Mouse (Mus musculus) bone marrow macrophage, adult 2 months (primary cell): ENCODE results near the gene 1600012H06Rik.

Experiments used
- CTCF ChIP-seq: IDR thresholded peaks from 2 replicates; pipeline ENCODE4 v1.5.1; 2012; ENCODE audit warnings: low read depth, mild to moderate bottlenecking, low read length, moderate library complexity
- POLR2A ChIP-seq: IDR thresholded peaks from 2 replicates; pipeline ENCODE4 v1.6.1; 2012; ENCODE audit warnings: mild to moderate bottlenecking, low read depth, low read length, borderline replicate concordance

GRCm38 (mm10) chr17:14906611-14907010, 36.4 kb upstream of the 1600012H06Rik start:
- TF ChIP-seq CTCF = no peak
- no peak for TF ChIP-seq POLR2A
